Mouse (Mus musculus): ENCODE results near the gene Adora3.
"Not testable (repeated sequence)": the region's sequence is repeated elsewhere in the genome, so short reads cannot be mapped to it uniquely, and the experiment has no call there.

Gene Adora3

DNA sequence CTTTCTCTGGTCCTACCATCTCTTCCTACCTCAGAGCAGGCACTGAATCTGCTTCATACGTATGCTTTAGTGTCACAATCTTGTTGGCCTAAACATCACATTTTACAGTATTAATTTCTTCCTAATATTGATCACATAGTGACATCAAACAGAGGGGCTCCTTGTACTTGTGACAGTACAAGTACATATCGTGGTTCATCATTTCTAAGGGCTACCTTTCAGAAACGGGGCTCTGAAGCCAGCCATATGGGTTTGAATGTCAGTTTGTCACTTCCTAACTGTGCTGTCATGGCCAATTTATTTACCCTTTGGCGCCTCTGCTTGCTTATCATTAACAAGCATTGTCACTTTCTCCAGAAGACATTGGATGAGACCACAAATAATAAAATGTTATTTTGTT, 30.8 kb downstream of the Adora3 start:
- DNase-seq (ENCODE audit: low spot score): no peak

DNA sequence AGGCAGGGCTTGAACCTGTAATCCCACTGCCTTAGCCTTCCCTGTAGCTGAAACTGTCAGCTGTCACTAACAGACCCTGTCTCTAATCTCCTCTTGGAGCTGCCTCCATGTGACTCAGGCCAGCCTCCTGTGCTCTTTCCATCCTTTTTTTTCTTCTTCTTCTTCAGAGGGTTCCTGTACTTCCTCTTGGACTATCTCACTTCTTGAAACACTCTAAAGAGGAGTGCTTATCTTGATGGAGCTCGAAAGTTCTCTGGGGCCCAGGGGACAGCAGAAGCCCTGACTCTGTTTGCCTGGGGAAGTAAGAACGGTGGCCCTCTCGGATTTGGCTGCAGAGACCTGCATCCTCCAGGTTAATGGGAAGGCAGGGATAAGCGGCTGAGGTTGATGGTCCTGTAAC, 33.6 kb downstream of the Adora3 start:
- DNase-seq (ENCODE audit: low spot score): no peak

GRCm38 (mm10) chr3:105904721-105905120, 34.1 kb downstream of the Adora3 start:
- no peak for DNase-seq (ENCODE audit: low spot score)

DNA sequence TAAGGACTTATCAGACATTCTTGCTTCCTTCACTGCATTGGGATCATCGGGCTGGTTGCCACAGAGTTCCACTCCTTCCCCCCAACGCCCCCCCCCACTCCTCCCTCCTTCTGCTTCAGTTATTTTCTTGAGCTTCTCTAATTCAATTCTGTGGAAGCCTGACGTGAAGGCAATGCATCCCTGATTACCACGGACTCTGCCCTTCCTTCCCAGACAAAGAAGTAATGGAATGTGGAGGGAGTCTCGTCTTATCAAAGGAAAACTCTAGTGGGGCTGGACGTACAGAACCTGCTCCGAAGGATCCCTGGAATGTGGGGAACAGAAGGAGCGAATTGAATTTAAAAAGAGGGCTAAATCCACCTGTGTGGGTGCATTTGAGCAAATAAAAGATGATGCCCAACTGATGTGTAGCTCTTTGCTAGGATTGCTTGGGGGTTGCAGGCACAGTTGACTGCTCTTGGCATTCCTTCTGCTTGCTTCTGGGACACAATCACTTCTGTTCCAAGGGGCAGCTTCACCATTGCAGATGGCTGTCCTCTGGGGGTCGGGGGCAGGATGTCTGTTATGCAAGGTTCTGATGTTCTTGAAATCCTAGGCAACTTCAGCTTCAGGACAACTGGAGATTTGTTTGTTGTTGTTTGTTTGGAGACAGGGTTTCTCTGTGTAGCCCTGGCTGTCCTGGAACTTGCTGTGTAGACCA, 37.4 kb downstream of the Adora3 start:
- no peak for DNase-seq (ENCODE audit: low spot score)

DNA sequence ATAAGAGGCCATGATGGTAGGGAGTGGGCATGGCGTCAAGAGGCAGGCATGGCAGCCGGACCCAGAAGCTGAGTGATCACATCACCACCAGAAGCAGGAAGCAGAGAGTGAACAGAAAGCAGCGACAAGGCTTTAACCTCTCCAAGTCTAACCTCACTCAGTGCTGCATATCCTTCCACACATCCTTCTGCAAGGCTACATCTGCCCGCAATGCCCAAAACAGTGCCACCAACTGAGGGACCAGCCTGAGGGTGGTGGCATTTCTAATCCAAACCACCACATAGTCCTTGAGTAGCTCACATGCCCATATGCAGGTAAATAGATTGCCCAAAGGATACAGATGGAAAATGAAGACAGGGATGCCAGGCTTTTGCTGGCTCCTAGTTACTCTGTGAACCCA, 38.3 kb downstream of the Adora3 start:
- no peak for DNase-seq (ENCODE audit: low spot score)

DNA sequence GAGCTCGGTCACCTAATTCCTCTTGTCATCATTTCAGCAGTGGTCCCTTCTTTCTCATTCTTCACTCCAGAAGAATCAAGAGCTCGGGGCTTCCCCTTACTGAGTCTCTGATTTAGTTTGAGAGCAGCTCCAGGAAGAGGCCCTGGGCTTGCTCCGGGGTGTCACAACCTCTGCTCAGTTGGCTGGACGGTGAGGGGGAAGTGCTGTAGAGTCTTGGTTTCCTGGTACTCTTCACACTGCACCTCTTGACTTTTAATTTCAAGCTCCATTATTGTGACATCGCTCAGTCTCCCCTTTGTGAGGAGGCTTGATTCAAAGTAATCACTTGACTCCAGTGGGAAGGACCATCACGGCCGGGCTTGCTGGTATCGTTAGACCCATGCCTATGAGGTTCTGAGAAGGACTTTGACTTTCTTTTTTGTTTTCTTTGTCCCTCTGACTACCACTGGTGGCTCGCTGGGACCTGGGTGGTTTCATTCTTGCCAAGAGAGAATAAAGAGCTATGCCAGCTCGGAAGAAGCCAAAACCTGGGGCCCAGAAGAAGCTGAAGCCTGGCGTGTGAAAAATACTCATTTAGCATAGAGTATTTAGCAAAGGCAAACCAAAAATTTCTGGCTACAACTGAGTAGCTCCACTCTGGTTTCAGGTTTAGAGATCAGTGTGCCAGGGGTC, 40.0 kb downstream of the Adora3 start:
- no peak for DNase-seq (ENCODE audit: low spot score)

DNA sequence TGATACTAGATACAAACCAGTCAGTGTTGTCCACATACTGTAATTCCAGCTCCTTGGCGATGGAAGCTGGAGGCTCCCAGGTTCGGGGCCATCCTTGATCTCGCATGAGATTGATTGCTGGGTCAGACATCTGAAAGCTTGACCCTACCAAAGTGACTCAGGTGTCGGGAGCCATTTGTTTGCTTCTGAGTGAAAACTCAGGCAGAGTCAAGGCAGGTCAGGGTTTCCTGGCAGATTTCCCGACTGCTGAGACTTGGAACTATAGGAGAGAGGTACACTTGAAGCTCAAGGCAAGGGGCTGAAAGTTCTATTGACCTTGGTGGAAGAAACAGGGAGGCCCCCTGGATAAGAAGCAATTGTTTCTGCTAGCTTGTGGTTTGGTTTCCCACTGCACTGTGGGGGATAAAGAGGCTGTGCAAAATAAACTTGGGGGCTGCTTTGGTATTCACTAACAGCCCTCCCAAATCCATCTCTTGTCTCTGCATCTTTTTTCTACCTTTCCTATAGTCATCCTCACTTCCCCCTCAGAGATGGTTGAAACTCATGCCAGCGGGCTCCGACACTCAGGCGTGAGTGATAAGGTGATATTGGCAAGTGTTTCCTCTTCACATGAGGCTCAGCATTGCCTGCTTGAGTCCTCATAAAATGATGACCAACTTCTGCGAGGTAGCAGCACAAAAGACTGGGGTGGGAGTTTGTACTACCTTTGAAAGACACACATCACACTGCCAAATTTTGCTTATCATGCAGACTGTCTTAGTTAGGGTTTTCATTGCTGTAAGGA, 41.6 kb downstream of the Adora3 start:
- no peak for DNase-seq (ENCODE audit: low spot score)

GRCm38 (mm10) chr3:105913839-105914681, 43.4 kb downstream of the Adora3 start:
- DNase-seq (ENCODE audit: low spot score): no peak

DNA sequence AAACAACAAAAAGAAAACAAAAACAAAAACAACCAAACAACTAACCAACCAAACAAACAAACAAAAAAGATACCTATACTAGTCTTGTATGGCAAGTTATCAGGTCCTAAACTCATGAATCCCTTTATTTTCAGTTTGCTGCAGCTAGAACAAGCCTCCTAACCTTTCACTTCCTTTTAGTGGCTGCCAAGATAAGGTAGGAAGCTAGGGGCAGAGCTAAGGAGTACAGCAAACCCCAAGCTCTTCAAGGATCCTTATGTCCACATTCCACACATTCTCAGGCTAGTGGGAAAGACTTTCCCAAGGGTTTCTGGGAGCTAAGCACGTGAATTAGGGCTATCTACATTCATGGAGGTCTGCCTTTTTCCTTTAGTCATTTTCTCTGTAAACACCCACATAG, 44.6 kb downstream of the Adora3 start:
- DNase-seq (ENCODE audit: low spot score): no peak

DNA sequence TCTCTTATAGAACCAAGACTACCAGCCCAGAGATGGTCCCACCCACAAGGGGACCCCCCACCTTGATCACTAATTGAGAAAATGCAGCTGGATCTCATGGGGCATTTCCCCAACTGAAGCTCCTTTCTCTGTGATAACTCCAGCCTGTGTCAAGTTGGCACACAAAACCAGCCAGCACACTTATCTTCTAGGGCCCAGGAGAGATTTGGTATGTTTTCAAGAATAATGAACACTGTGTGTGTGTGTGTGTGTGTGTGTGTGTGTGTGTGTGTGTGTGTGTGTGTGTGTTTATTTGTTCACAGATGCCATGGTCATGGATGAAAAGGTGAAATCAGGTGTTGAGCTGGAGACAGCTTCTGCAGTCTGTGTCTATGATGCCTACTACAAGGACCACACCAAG, 45.8 kb downstream of the Adora3 start:
- not testable (repeated sequence) for DNase-seq (ENCODE audit: low spot score)

GRCm38 (mm10) chr3:105917656-105918354, 47.1 kb downstream of the Adora3 start:
- no peak for DNase-seq (ENCODE audit: low spot score)

DNA sequence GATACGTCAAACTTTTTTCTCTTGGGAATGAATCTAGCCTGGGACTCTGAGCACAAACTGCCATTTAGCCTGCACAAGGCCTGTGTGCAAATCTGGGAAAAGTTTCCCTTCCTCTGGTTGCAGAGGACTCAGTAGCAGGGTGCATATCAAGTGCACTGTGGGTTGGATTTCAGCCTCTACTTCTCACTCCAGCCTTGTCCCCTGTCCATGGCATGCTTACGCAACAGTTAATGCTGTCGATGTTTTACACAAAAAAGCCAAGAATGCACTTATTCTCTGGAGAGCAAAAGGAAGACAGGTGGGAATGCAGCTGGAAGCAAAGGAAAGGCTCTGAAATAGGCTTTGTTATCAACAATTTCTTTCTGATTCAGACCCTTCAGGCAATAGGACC, 47.7 kb downstream of the Adora3 start:
- no peak for DNase-seq (ENCODE audit: low spot score)

- DNase-seq (ENCODE audit: low spot score): not testable (repeated sequence)
These were observed 50.1 kb downstream of the Adora3 start for GRCm38 (mm10) chr3:105920743-105921142.

DNA sequence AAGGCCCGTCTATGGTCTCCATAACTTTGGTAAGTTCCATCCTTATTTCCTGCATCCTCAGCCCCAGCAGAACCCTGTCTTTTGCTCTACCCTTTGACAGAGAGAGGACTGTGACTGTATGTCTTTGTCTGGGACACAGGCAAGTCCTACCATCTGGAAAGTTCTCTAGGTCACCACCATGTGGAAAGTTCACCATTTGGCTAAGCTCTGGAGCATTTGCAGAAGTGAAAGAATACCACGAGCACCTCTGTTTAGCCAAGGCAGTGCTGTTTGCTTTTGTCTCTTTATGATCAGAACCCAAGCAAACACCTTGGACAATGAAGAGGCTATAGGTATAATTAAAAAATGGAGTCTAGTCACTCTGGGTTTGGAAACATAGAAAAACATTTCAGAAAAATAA, 51.3 kb downstream of the Adora3 start:
- no peak for DNase-seq (ENCODE audit: low spot score)

GRCm38 (mm10) chr3:105924616-105925015, 54.0 kb downstream of the Adora3 start:
- no peak for DNase-seq (ENCODE audit: low spot score)

- DNase-seq (ENCODE audit: low spot score): no peak
These were observed 57.0 kb downstream of the Adora3 start for GRCm38 (mm10) chr3:105927561-105928194.

- no peak for DNase-seq (ENCODE audit: low spot score)
These were observed 57.5 kb downstream of the Adora3 start for GRCm38 (mm10) chr3:105928195-105928569.

- no peak for DNase-seq (ENCODE audit: low spot score)
These were observed 58.1 kb downstream of the Adora3 start for GRCm38 (mm10) chr3:105928781-105929180.

DNA sequence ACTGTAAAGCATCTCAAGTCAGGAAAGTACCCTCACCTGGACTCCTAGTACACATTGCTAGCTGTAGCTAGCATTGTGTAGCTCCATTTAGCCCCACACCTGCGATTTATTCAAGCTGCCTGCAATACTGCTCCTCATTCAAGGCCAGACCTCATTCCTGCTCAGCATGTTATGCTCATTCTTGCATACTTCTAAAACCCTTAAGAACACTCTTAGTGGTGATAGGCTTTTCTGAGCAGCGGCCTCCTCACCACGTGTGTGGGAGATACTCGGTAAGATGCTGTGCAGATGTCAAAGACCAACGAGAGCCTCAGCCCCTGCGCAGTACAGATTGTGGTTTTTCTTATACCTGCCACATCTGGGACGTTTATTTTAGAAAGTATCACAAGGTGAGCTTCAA, 59.2 kb downstream of the Adora3 start:
- no peak for DNase-seq (ENCODE audit: low spot score)

GRCm38 (mm10) chr3:105931095-105931494, 60.4 kb downstream of the Adora3 start:
- DNase-seq (ENCODE audit: low spot score): no peak

All from left cerebral cortex, adult 11 months (tissue).